In genomic region chr19:4398959-4399358, GRCm38 (mm10) we compare ENCODE assay signal across 1 mouse cellular context.
TF ChIP-seq lines count a peak whose summit lies in the region.

No protein-coding gene starts in this region.

TF ChIP-seq in MEL, 35 proteins besides CTCF, POLR2A, EP300 and RAD21 (continued from another document):
- TF ChIP-seq TBP (IDR thresholded peaks at IDR 0.05; ENCODE audit: low read depth, low read length), result no peak
- TF ChIP-seq BHLHE40 (IDR thresholded peaks at IDR 0.05; ENCODE audit: borderline replicate concordance, low read depth, low read length), result no peak
- peak; percentile 67 for TF ChIP-seq GATA1 (IDR thresholded peaks at IDR 0.05; ENCODE audit: low read depth, low read length)
- TF ChIP-seq ETS1 (IDR thresholded peaks at IDR 0.05; ENCODE audit: low read depth, low read length), result 0 out of 2 replicates have a peak, but pooled peaks have one; percentile 31
- no peak for TF ChIP-seq MEF2A (IDR thresholded peaks at IDR 0.05; ENCODE audit: extremely low read depth, insufficient replicate concordance, low read depth, low read length, poor library complexity, severe bottlenecking)
- TF ChIP-seq MAZ (IDR thresholded peaks at IDR 0.05; ENCODE audit: low read depth, low read length), result no peak
- TF ChIP-seq RCOR1 (IDR thresholded peaks at IDR 0.05; ENCODE audit: low read depth, low read length), result no peak
